Mouse (Mus musculus): ENCODE data around the gene Ddx51. TPM values are rescaled to one million over a fixed set of nuclear protein-coding genes. Genes with fewer than 3 reads are reported as not detected.

The Ddx51 gene
- polyA plus RNA-seq, 1 experiment from 2014 or later, result 33.0 TPM

DNA sequence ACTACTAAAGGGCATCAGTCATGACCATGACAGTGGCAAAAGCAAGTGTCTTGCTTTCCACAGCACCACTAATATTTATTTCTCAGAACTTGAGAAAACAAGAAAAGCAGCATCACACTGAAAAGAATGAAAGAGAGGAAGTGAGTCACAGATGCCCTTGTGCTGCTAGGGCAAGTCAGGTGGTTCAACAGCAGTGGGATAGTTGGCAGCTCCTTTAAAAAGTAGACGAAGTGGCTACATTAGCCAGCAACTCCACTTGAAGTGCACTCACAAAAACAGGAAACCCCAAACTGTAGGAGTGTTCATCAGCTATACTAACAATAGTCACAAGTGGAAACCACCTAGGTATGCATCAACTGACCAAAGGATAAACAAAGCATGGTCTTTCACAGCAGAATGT lies 50.8 kb downstream of the Ddx51 start:
- Histone ChIP-seq H3K36me3 (ENCODE audit: control insufficient read depth, insufficient read depth, low read length) (peaks cover 28% of the 10 kb centered on the region), H3K4me1 (ENCODE audit: control insufficient read depth, insufficient read depth, low read length) (no peaks in the 10 kb centered on the region), H3K27ac (ENCODE audit: low read depth, low read length) (no peak overlapping the region), H3K4me3 (ENCODE audit: low read depth, low read length) (no peak overlapping the region), H3K9ac (ENCODE audit: low read length) (no peak overlapping the region), H3K9me3 (ENCODE audit: control insufficient read depth, low read length) (no peaks in the 10 kb centered on the region), H3K27me3 (ENCODE audit: control insufficient read depth, insufficient read depth, low read length) (no peaks in the 10 kb centered on the region), H3K4me2 (no peak overlapping the region)
- ATAC-seq (ENCODE audit: low FRiP score) (no peak), DNase-seq (ENCODE audit: low spot score, missing footprints) (no peak)
- WGBS, result 77% methylated on average over 1 of the region's 1 CpGs

DNA sequence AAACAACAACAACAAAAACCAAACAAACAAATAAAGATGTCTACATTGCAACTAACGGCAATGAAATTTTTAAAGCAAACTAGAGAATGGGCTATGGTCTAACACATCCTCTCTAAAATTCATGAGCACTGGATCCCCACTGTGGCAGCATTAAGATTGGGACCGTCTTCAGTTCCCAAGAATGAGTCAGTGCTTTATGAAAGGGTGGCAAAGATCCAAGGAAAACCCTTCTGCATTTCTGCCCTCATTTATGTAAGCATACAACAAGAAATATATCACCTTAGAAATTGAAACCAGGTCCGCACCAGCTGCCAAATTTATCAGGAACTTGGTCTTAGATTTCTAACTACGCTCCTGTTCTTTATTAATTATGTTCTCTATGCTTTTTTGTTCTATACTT lies 56.0 kb downstream of the Ddx51 start:
- no peaks in the 10 kb centered on the region for H3K27me3 ChIP-seq (ENCODE audit: control insufficient read depth, insufficient read depth, low read length)
- no peak overlapping the region for H3K4me2 ChIP-seq
- ATAC-seq (ENCODE audit: low FRiP score), result no peak
- no peak overlapping the region for H3K4me3 ChIP-seq (ENCODE audit: low read depth, low read length)
- peaks cover 18% of the 10 kb centered on the region for H3K36me3 ChIP-seq (ENCODE audit: control insufficient read depth, insufficient read depth, low read length)
- H3K9me3 ChIP-seq (ENCODE audit: control insufficient read depth, low read length), result no peaks in the 10 kb centered on the region
- no peak for DNase-seq (ENCODE audit: low spot score, missing footprints)
- no peak overlapping the region for H3K27ac ChIP-seq (ENCODE audit: low read depth, low read length)
- WGBS, result 93% methylated on average over 4 of the region's 4 CpGs
- H3K4me1 ChIP-seq (ENCODE audit: control insufficient read depth, insufficient read depth, low read length), result no peaks in the 10 kb centered on the region
- H3K9ac ChIP-seq (ENCODE audit: low read length), result no peak overlapping the region

Small RNA genes lying within 50 kb of the gene (microRNA-seq; reads per million reads assigned to microRNA genes)
- 5.1 reads per million, percentile 23 among the genes with 10 or more reads in this experiment for gene Mir7026

Other genes with a start within 250 kb of the Ddx51 start
- 11.3 and 14.9 TPM in 2 replicates for gene Fbrsl1, start 204.9 kb upstream of the Ddx51 start, polyA plus RNA-seq (2014; fragmentation: Nextera tagmentation; extraction: Ambion mirVana)
- gene Galnt9, start 109.1 kb upstream of the Ddx51 start, polyA plus RNA-seq (2014; fragmentation: Nextera tagmentation; extraction: Ambion mirVana), result 5.0 and 5.8 TPM in 2 replicates
- gene Noc4l, start within 50 bp of the Ddx51 start, polyA plus RNA-seq (2014; fragmentation: Nextera tagmentation; extraction: Ambion mirVana), result 54.7 and 55.6 TPM in 2 replicates
- gene Ep400, start 117.3 kb downstream of the Ddx51 start, polyA plus RNA-seq (2014; fragmentation: Nextera tagmentation; extraction: Ambion mirVana), result 40.0 and 40.2 TPM in 2 replicates
- gene Pus1, start 127.2 kb downstream of the Ddx51 start, polyA plus RNA-seq (2014; fragmentation: Nextera tagmentation; extraction: Ambion mirVana), result 14.9 and 16.5 TPM in 2 replicates
- gene Ulk1, start 156.6 kb downstream of the Ddx51 start, polyA plus RNA-seq (2014; fragmentation: Nextera tagmentation; extraction: Ambion mirVana), result 28.1 and 36.1 TPM in 2 replicates
- 21.0 and 25.0 TPM in 2 replicates for gene Hscb, start 186.3 kb downstream of the Ddx51 start, polyA plus RNA-seq (2014; fragmentation: Nextera tagmentation; extraction: Ambion mirVana)
- gene Chek2, start 186.5 kb downstream of the Ddx51 start, polyA plus RNA-seq (2014; fragmentation: Nextera tagmentation; extraction: Ambion mirVana), result 26.8 and 28.5 TPM in 2 replicates
- 12.7 and 13.5 TPM in 2 replicates for gene Ttc28, start 226.4 kb downstream of the Ddx51 start, polyA plus RNA-seq (2014; fragmentation: Nextera tagmentation; extraction: Ambion mirVana)